Mouse (Mus musculus) layer of hippocampus, adult 18-20 months (tissue): ENCODE data around the gene Gng13. TPM values are rescaled to one million over a fixed set of nuclear protein-coding genes. Genes with fewer than 3 reads are reported as not detected.

Source experiments
- DNase-seq, 2 experiments: peaks; one replicate each; pipeline ENCODE4 v3.0.0; 2022; ENCODE audit warnings: low spot score in 2 of 2
- long read RNA-seq: library from polyadenylated mRNA; stranded (forward); transcript quantifications from one replicate; pipeline ENCODE4 v2.0.0, GENCODE M21; 2021
- total RNA-seq, 2 experiments: library from RNA; stranded (reverse); gene quantifications; 2 replicates each; pipeline ENCODE4 v1.2.3; 2021

Gene Gng13
- 100 to 1,000 TPM; 130 to 131 TPM for total RNA-seq
- long read RNA-seq, transcript Gng13-201 (3 exons, 347 nt): major isoform, 44 of 50 reads
- long read RNA-seq, transcript Gng13-202 (3 exons, 719 nt): minor isoform, 5 of 50 reads
- long read RNA-seq, partial matches to known transcripts: 0 of 50 reads
- long read RNA-seq, other reads (novel, unspliced or antisense): 1 of 50 reads

DNA sequence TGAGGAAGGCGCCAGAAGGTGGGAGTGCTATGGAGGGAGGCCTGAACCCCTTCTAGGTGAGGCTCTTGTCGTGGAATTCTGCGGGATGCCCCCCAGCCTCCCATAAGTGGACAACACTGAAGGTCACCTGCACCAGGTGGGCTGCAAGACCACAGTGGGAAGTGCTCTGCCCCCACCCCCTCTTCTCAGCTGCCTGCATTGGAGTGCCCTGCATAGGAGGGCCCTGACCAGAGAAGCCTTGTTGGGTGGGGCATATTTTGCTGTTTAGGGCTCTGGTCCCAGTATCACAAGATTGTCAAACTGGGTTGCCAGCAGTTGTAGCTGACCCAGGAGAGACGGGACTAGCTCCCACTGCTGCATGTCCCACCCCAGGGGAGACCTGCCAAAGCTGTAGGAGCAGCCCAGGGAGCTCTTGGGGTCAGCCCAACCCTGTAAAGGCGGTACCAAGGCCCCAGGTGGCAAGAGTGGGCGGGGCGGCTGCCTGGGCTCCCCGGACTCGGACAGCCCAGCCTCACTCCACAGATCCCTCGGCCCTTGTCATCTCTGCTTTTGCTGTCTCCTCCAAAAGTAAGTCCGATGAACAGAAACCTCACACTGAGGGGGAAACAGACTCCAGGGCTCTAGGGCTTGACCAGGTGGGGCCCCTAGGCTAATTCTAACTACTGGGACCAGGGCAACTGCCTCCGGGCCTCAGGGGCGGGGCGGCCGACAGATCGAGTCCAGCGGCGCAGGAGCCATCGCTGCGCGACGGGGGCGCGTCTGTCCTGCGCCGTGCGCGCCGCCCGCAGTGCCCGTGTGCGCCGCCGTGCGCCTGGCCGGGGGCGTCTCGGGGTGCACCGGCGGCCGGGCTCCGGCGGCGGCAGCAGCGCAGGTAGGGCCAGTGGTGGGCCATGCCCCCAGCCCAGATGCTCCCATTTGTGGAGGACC, at the start of gene Gng13:
Gene Gng13, plus strand, starts transcription at position 461 of the 927 bp plus-strand sequence.
- no peak for DNase-seq

DNA sequence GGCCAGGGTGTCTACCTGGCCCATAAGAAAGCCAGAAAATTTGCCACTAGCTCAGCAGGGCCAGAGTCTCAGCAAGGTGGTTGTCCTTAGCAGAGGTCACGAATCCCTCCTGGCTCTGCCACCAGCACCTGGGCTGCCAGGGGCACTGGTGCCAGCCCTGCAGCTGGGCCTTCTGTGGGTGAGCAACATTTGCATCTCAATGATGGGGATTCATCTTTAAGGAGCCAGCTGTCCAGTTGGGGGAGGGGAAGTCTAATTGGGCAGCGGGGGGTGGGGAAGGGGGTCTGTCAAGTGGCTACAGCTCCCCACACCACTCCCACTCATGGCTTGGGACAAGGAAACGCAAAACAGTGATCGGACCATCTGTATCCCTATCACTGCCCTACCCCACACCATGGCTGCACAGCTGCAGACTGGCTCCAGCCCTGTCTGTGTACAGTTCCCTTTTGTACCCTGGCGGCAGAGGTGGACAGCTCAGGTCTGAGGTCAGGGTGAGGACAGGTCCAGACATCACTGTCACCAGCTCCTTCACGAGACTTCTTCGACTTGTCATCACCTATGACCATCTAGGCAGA, 48.4 kb upstream of the Gng13 start:
- no peak for DNase-seq

DNA sequence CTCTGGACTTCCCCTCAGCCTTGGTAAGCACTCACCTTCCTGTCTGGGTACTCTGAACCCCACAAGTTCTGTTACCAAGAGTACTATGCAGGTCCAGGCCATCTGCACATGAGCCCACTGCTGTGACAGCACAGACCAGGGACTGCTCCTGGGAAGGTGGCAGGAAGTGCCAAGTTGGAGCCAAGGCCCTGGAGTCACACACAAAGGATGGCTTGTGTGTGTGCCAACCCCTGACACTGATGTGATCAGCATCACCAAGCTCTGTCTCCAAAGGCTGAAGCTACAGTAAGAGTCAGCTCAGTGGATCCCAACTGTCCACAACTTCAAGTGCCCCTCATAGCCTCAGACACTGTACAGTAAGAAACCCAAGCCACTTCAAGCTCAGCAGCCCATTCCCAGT, 44.0 kb upstream of the Gng13 start:
- DNase-seq: peak in 1 of 2 experiments; percentile 38

DNA sequence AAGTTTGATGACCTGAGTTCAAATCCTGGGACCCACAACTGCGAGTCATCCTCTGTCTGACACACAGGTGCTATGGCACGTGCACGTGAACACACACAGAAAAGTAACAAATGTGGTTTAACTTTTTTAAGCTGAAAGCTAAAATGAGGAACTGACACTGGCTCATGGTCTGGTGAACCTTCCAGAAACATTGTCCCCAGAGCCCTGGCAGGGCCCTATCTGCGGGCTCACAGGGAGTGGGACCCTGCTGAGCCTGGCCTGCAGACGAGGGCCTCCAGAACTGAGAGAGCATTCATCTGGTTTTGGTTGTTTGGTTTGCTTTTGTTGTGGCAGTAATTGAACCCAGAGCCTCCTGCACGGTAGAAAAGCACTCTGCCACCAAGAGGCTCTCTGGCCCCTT, 39.0 kb upstream of the Gng13 start:
- DNase-seq: no peak

DNA sequence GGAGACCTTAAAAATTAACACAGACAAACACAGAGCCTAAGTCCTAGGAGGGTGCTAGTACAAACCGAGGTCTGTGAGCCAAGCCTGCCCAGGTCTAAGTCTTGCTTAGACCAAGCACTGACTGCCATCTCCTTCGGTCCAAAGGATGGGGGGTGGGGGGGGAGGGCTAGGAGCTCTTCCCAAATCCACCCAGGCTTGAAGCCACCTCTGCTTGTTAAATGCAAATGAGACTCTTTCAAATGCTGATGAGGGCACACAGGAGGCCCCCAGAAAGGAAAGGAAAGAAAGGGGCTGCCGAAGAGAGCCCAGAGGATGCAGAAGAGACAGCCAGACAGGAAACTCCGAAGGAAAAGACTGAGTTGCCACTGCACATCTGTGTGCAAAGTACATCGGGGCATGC, 37.2 kb upstream of the Gng13 start:
- DNase-seq: no peak

DNA sequence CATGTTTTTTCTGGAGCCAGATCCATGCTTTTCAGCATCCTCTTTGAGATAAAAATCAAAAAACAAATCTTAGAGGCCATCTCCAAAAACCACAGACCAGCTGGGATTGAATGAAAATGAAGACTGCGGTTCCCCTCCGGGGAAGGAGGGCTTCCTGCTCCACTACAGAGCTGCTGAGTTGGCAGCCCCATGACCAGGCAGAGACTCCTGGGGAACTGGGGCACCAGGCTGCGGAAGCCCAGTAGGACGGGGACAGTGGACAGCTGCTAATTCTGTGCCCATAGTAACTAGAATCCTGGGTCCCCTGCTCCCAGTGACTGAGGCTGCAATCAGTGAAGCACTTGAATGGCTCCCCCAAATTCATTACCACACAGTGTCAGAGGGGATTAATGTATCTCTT, 35.3 kb upstream of the Gng13 start:
- DNase-seq: no peak

DNA sequence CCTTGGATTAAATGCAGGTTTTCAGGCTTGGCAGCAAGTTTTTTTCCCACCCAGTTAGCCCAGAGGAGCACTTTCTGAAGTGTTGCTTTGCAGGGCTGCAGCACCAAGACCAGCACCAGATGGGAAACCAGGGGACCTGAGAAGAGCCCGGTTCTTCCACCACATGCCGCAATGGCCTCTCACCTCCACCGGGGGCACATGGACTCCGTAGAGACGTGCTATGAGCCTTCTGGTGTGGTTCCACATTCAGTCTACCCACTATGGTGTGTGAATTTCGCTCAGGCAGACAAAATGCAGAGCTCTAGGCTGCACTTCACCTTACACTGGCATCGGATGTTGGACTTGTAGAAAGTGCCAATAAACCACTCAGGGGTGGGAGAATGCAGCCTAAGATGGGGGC, 30.6 kb upstream of the Gng13 start:
- no peak for DNase-seq

DNA sequence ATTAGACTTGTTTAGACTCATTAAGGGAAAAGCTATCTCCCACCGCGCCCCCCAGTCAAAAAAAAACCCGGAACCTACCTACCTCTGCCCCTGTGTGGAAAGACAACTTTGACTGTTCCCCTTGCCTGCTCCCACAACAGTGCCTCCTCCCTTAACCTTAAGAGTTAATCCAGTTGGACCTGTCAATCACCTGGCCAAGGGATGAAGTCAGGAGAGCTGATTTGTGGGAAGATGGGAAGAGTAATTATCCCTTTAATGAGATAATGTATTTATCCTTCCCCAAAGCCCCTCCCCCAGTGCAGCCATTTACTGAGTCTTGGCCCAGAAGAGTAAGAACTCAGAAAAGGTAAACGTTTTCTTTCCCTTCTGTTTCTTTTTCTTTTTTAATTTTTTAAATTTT, 28.0 kb upstream of the Gng13 start:
- DNase-seq: no peak

DNA sequence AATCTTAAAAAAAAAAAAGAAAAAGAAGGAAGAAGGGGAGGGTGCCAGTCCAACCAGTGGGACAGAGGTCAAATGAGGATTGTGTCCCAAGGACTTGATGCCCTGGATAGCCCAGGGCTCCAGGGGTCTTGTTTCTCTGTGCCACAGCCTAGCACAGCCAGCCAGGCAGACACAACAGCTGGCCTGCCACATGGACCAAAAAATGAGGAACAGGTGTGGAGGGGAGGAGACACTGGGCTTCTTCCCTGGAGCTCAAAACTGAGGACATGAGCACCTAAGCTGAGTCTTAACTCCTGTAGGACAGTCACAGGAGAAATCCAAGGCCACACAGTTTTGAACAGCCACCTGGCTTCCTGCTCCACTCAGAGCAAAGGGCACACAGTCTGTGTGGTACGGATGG, 20.7 kb upstream of the Gng13 start:
- DNase-seq: no peak

DNA sequence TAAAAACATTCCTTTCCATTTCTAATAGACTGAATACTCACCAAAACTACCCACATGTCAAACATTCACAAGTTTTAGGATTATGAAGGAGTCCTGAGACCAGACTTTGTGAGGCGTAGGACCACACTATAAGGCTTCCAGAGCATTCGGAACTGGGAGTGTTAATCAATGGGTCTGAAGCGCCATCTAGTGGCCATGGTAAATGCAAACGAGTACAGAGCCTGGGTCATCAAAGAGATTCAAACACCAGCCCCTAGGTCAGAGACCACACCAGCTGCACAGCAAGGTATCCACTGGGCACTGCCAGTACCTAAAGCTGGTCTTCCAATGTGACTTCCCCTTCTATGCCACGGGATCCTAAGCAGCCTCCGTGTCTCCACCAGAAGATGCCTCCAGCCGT, 18.5 kb upstream of the Gng13 start:
- peak; percentile 47 to 92 for DNase-seq

DNA sequence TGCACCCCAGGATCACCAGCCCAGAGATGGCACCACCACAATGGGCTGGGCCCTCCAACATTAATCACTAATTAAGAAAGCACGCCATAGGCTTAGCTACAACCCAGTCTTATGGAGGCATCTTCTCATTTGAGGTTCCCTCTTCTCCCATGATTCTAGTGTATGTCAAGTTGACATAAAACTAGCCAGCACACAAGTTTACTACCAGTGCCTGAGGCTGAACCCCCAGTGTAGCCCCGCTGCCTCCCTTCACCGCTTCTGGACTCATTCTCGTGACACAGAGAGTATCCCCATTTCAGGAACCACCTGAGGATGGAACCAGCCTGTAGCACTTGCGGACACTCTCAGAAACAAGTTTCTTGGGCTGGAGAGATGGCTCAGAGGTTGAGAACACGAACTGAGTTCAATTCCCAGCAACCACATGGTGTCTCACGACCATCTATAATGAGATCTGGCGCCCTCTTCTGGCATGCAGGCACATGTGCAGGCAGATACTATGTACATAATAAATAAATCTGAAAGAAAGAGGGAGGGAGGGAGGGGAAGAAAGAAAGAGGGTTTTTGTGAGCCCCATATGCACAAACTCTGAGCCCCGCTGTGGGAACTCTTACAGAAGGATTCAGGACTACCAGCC, 16.0 kb upstream of the Gng13 start:
- DNase-seq: no peak

DNA sequence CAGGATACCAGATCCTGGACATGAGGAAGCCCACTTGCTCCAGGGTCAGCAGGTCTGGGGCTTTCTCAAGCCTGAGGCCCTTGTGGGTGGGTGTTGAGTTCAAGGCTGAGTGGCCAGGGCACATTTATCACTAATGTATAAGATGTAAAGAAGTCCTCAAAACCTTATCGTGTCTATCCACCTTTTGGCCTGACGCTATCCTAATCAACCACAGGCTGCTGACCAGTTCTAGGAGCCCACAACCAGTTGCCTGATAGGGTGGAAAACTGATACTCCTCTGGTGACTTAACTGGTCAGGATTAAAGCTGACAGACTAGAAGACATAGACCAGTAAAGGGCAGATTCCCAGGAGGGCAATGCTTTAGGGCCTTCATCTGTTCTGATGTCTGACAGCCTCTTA, 7.0 kb upstream of the Gng13 start:
- no peak for DNase-seq

DNA sequence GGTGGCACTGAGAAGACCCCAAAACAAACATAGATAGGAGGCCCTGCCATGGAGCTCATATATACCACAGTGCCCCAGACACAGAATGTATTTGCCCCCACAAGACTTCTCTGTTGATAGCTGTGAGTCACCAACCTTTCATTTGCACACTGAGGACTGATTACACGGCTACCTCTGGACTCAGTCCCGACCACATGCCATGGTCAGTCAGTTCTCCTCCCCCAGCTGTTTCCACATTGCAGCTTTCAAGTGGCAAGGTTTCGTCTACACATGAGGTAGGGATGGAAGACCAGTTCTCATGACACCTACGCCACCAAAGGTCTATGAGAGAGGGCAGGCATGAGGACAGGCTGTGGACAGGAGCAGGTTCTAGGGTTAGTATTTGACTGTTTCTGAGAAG, 5.8 kb upstream of the Gng13 start:
- DNase-seq: no peak

DNA sequence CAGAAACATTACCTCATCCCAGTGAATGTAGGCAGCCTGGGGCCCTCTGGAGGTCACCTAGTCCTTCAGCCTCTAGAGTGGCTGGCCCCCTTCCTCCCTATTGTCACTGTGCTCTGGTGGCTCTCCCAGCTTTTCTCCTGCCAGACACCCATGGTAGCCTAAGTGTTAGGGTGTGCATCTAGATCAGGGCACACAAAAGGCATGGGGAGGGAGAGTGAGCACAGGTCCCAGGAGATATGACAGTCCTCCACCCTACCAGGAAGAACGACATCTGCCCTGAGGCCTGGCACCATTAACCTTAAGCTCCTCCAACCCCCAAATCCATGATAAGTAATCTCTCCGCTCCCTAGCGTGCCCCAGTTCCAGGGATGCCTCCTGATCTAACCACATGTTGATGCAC, 1.3 kb upstream of the Gng13 start:
- no peak for DNase-seq

DNA sequence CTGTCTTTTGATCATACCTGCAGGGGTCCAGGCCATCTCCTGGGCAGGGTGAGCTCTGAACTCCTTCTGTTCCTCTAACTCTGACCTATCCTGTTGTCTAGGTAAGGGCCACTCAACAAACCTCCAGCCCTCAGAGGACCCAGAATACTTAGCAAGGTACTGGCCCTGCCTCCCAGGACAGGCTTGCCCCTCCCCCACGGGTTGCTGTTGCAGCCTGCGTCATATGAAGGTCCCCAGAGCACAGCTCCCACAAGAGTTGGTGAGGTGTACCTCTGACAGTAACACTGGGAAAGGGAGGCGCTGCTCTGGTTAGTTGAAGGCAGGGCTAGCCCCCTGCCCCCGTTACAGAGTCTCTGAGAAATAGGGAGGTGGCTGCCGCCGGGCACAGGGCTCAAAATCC, 841 bp upstream of the Gng13 start:
- no peak for DNase-seq

DNA sequence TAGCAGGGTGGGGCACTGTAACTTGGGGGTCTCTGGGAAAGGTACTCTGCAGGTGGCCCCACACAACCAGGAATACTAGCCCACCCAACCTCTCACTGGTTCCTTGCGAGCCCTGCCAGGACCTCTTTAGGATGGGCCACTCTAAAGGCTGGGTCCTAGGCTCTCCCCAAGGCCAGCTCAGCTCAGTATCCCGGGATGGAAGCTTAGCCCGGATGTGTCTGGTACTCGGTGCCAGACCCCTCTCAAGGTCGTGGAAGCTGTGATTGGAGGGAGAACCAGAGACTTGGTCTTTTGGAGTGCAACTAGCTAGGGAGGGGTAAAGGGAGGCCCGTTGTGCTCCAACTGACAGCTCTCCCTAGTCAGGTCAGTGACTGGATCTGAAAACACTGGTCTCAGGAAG, 720 bp downstream of the Gng13 start:
- no peak for DNase-seq

DNA sequence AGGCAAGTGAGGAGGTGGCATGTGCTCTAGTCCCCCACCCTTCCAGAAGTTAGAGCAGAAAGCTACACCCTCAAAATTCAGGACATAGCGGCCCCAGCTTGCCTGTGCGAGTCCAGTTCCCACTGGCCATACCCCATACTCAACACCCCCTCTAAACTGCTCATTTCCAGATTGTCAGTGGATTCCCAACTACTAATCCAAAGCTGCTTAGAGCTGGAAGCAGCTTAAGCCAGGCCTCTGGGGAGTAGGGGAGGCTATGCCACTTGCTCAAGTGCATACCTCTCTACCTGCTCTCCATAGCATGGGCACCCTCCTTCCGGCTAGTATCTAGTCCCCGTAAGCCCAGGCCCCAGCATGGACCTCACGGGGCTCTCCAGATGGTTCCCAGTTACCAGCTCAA, 4.5 kb downstream of the Gng13 start:
- DNase-seq: no peak

DNA sequence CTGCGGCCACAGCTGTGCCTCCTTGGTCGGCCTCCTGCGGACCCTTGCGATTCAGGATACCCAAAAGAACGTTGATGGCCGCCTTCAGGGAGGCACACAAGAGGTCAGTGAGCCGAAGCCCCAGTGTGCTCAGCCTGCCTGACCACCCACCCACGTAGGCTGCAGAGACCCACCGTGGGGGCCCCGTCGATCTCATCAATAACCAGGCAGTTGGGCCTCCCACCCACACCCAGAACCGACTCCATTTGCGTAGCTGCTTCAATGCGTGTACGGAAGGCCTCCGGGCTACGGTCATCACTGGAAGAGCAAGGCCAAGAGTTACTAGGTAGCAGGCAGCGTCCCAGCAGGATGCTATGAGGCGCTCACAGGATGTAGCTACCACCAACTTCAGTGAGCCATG, 6.5 kb downstream of the Gng13 start:
- no peak for DNase-seq

DNA sequence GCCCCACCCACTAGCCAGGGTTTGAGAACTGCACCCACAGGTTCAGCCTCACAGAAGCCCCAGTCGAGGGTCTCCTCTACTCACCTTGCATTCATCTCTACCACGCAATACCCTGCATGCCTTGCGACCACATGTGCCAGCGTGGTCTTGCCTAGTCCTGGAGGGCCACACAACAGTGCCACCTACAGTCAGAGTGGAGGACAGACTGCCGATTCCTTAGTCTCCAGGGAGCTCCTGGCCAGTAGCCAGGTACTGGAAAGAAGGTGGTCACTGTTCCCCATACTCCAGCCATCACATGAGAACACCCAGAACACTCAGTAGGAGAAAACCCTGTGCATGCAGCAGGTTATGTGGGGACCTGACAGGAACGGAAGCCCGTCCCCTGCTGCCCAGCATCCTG, 6.9 kb downstream of the Gng13 start:
- DNase-seq: no peak

DNA sequence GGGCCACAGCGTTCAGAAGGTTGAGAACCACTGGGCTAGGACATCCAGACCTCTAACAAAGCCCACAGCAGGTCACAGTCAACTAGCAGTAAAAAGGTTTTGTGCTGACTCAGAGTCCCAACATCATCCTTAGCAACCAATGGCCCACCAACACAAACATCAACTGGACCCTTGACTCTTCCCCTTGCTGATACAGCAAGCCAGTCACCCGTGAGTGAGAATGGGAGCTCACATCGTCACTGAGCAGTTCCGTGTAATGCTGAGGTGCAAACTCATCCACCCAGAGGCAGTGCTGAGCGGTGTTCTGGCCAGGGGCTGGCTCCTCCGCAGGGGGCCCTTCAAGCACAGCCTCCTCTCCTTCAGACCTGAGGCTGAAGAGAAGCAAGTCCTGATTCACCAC, 8.3 kb downstream of the Gng13 start:
- DNase-seq: no peak

DNA sequence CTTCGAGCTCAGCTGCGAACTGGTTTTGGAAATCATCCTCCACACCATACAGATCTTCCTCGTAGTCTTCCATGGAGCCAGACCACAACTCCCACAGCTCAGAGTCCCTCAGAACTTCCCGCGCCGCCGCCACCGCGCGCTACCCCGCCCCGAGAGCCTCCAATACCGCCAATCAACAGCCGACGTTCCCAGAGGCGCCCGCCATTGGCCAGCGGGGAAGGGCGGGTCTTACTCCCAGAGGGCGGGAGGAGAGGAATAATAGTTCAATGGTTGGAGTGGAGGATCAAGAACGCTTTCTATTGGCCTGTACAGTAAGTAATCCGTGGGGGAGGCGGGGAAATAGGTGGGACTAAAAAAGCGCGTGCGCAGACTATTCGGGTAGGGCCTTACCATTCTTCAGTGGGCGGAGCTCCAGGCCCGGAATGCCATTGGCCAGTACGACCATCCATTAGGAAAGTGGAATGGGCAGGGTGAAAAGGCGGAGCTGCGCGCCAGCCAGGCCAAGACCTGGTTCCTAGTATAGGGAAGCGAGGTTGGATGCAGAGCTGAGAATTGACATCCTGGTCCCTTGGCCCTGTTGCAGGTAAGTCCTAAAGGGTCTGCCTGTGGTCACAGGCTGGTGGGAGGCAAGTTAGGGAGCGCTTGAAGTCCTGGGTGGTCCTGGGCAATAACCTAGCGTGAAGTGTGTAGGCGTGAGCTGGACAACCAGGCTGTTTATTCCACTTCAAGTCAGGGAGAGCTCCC, 10.5 kb downstream of the Gng13 start, which contains the start of the genes Chtf18 and Rpusd1:
Gene Chtf18, minus strand, starts transcription at position 155 of the 744 bp plus-strand sequence.
Gene Rpusd1, plus strand, starts transcription at position 406 of the 744 bp plus-strand sequence.
- peak; percentile 99 to 100 for DNase-seq
